Mouse (Mus musculus): Measurements from ENCODE around the gene Olfr482. TPM values are rescaled to one million over a fixed set of nuclear protein-coding genes. Genes with fewer than 3 reads are reported as not detected.

Gene Olfr482
- not detected in 2 replicates for polyA plus RNA-seq (2012)

- no peak for TF ChIP-seq GATA1 (IDR thresholded peaks at IDR 0.05; ENCODE audit: low read length)
These were observed at the start of gene Olfr482 for GRCm38 (mm10) chr7:108097486-108097885. Gene Olfr482, minus strand, starts transcription at chr7:108097586.

DNA sequence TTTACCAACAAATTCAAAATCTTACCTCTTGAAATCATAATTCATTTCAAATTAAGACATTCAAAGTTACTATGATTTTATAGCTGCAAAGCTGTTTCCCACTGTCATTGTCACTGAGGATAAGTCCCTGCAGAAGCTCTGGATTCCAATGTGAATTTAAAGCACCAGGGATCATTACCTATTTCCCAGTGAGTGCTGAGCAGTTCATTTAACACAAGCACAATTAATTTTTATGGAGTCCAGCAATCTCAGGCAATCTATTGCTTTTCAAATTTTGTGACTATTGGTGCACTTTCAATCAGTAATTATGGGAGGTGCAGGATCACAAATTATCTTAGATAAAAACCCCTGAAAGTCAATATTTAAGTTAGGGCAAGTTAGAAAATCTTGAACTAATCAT is 30.0 kb upstream of the Olfr482 start, which contains the start of gene Olfr484:
Gene Olfr484, minus strand, starts transcription at position 101 of the 400 bp plus-strand sequence.
- TF ChIP-seq GATA1 (IDR thresholded peaks at IDR 0.05; ENCODE audit: low read length), result no peak

DNA sequence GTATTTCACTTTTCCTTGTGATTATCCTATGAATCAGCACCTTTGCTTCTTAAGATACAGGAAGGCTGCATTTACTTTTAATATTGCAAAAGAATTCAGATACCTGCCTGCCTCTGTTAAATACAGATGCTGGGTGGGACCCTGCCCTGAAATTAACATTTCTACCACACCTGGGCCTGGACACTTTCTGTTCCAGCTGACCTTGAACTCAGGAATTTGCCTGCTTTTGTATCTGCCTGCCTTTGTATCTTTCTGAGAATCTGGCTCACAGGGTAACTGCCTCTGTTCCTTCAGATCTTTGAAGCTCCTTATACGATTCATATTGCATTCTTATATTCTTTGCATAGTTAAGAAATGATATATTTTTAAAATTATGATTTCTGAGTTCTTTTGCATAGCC is 24.0 kb upstream of the Olfr482 start:
- TF ChIP-seq GATA1 (IDR thresholded peaks at IDR 0.05; ENCODE audit: low read length), result no peak

GRCm38 (mm10) chr7:108120681-108121080 is 23.3 kb upstream of the Olfr482 start:
- no peak for TF ChIP-seq GATA1 (IDR thresholded peaks at IDR 0.05; ENCODE audit: low read length)

DNA sequence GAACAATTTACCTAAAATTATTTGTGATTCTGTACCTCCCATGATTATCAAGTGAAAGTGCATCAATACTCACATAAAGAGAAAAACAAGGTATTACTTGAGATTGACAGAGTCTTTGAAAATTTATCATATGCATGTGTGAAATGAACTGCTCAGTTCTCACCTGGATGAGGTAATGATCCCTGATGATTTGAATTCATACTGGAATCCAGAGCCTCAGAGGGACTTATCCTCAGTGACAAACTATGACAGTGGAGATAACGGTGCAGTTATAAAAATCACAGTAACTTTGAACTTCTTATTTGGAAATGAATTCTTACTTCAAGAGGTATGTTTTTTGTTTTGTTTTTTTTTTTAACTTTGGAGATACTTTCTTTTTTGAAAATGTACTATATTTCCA is 3.2 kb upstream of the Olfr482 start, which contains the start of gene Olfr483:
Gene Olfr483, plus strand, starts transcription at position 301 of the 400 bp plus-strand sequence.
- no peak for TF ChIP-seq GATA1 (IDR thresholded peaks at IDR 0.05; ENCODE audit: low read length)

- TF ChIP-seq GATA1 (IDR thresholded peaks at IDR 0.05; ENCODE audit: low read length), result no peak
These were observed 17.8 kb downstream of the Olfr482 start, which contains the start of gene Olfr481 for GRCm38 (mm10) chr7:108079555-108079954. Gene Olfr481, plus strand, starts transcription at chr7:108079855.

GRCm38 (mm10) chr7:108067246-108067645 is 30.1 kb downstream of the Olfr482 start, which contains the start of gene Olfr480:
Gene Olfr480, minus strand, starts transcription at chr7:108067346.
- TF ChIP-seq GATA1 (IDR thresholded peaks at IDR 0.05; ENCODE audit: low read length), result no peak

GRCm38 (mm10) chr7:108050393-108050792 is 47.0 kb downstream of the Olfr482 start, which contains the start of gene Olfr479:
Gene Olfr479, plus strand, starts transcription at chr7:108050693.
- TF ChIP-seq GATA1 (IDR thresholded peaks at IDR 0.05; ENCODE audit: low read length), result no peak

Other genes with a start within 250 kb of the Olfr482 start
- gene Olfr472, start 199.7 kb downstream of the Olfr482 start, polyA plus RNA-seq (2012), result not detected in 2 replicates
- gene Olfr473, start 167.1 kb downstream of the Olfr482 start, polyA plus RNA-seq (2012), result not detected in 2 replicates
- gene Olfr474, start 142.9 kb downstream of the Olfr482 start, polyA plus RNA-seq (2012), result not detected in 2 replicates
- gene Olfr476, start 132.8 kb downstream of the Olfr482 start, polyA plus RNA-seq (2012), result not detected in 2 replicates
- not detected in 2 replicates for gene Olfr477, start 110.9 kb downstream of the Olfr482 start, polyA plus RNA-seq (2012)
- gene Olfr478, start 63.6 kb downstream of the Olfr482 start, polyA plus RNA-seq (2012), result not detected in 2 replicates
- not detected in 2 replicates for gene Olfr479, start 46.9 kb downstream of the Olfr482 start, polyA plus RNA-seq (2012)
- not detected in 2 replicates for gene Olfr480, start 30.2 kb downstream of the Olfr482 start, polyA plus RNA-seq (2012)
- not detected in 2 replicates for gene Olfr481, start 17.7 kb downstream of the Olfr482 start, polyA plus RNA-seq (2012)
- not detected in 2 replicates for gene Olfr483, start 3.3 kb upstream of the Olfr482 start, polyA plus RNA-seq (2012)
- gene Olfr484, start 29.9 kb upstream of the Olfr482 start, polyA plus RNA-seq (2012), result not detected in 2 replicates
- not detected in 2 replicates for gene Olfr485, start 62.3 kb upstream of the Olfr482 start, polyA plus RNA-seq (2012)
- gene Olfr486, start 75.2 kb upstream of the Olfr482 start, polyA plus RNA-seq (2012), result not detected in 2 replicates
- not detected in 2 replicates for gene Olfr487, start 117.0 kb upstream of the Olfr482 start, polyA plus RNA-seq (2012)
- not detected in 2 replicates for gene Olfr488, start 160.8 kb upstream of the Olfr482 start, polyA plus RNA-seq (2012)
- not detected in 2 replicates for gene Olfr490, start 191.3 kb upstream of the Olfr482 start, polyA plus RNA-seq (2012)
- gene Olfr491, start 215.9 kb upstream of the Olfr482 start, polyA plus RNA-seq (2012), result not detected in 2 replicates
- not detected in 2 replicates for gene Olfr492, start 226.1 kb upstream of the Olfr482 start, polyA plus RNA-seq (2012)
- gene Olfr493, start 249.4 kb upstream of the Olfr482 start, polyA plus RNA-seq (2012), result not detected in 2 replicates